Mouse (Mus musculus): Measurements from ENCODE around the gene Armc5.

The Armc5 gene

GRCm38 (mm10) chr7:128282532-128283244 is 45.5 kb downstream of the Armc5 start:
- in situ Hi-C loops (cut with MboI, MseI): no loop called here

DNA sequence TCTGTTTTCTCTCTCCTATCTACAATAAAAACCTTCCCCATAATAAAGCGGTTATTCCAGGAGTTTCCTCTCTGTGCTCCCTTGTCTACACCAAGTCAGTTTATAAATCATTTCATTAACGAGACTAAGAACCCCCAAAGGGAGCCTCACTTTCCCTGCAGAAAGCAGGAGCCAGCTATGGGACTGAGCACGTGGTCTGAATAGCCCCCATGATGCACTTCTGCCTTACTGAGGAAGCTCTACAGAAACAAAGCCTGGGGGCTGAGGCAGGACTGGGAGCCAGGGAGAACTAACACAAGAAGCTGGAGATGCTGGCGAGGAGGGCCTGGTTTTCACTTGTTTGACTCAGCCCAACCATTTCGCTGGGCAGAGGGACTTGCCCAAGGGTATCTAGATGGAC is 46.9 kb downstream of the Armc5 start:
- in situ Hi-C loops (cut with MboI, MseI): no loop called here

GRCm38 (mm10) chr7:128285060-128285459 is 47.9 kb downstream of the Armc5 start:
- in situ Hi-C loops (cut with MboI, MseI): no loop called here

GRCm38 (mm10) chr7:128288923-128289544 is 51.9 kb downstream of the Armc5 start:
- in situ Hi-C loops (cut with MboI, MseI): no loop called here
